Mouse (Mus musculus) brain, embryonic 14.5 days (tissue): ENCODE measurements around the gene Psen2.

Experiments used
- CTCF ChIP-seq: fragments of 200-500 bp; IDR thresholded peaks from 2 replicates; pipeline ENCODE4 v1.5.1; 2012; ENCODE audit warnings: inconsistent platforms, mild to moderate bottlenecking, moderate library complexity, borderline replicate concordance; ENCODE audit not compliant: insufficient read depth, insufficient read length; ENCODE audit errors: extremely low read depth
- POLR2A ChIP-seq: fragments of 200-500 bp; IDR thresholded peaks from 2 replicates; pipeline ENCODE4 v1.6.1; 2012; ENCODE audit warnings: mild to moderate bottlenecking, inconsistent platforms, borderline replicate concordance; ENCODE audit not compliant: poor library complexity, insufficient read depth, insufficient read length, severe bottlenecking; ENCODE audit errors: extremely low read depth

DNA sequence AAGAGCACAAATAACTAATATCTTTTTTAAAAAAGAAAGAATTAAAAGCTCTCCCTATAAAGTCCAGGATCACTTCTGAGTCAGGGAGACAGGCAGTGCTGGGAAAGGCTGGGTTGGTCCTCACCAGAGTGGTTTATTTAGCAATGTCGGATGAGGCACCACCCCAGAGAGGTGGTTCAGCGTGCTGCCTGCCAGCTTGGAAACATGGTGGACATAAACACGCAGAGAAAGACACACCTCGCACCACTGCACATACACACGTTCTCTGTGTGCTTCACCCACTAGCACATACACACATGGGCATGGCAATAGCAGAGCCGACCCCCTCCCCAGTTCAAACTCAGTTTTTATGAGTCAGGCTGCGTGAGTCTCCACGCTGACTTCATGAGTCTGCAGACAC lies 72.1 kb downstream of the Psen2 start:
- TF ChIP-seq POLR2A, result no peak
- no peak for TF ChIP-seq CTCF
